Mouse (Mus musculus): ENCODE results near the gene Frmd5. TPM values are rescaled to one million over a fixed set of nuclear protein-coding genes. Genes with fewer than 3 reads are reported as not detected.

Gene Frmd5
- polyA plus RNA-seq, 1 experiment = 4.1 TPM

DNA sequence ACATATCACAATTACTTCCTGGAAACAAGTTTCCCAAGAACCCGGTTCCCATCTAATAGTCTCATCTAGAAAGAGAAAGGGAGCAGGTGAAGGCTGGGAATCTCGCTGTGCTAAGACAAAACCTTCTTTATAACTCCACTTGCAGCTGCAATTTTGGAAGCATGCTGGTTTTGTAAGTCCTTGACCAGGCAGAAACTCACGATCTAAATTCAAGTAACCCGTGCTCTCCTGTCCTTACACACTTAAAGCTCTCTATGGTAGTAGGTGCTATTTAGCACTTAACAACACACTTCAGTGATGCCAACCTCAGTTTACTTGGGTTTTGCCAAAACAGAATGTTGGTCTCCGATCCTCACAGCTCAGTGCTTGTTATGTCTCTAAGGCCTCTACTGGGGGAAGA is 99.4 kb downstream of the Frmd5 start:
- Histone ChIP-seq H3K4me3 (ENCODE audit: insufficient read depth, low read length) (no peak overlapping the region), H3K27ac (ENCODE audit: insufficient read depth, low read length) (no peak overlapping the region), H3K4me1 (ENCODE audit: control insufficient read depth, insufficient read depth, low read length) (no peaks in the 10 kb centered on the region)
- TF ChIP-seq CTCF (IDR thresholded peaks at IDR 0.05; ENCODE audit: borderline replicate concordance, insufficient read depth, low read length) = no peak
- no peak for TF ChIP-seq POLR2A (IDR thresholded peaks at IDR 0.05; ENCODE audit: low read depth, low read length)

DNA sequence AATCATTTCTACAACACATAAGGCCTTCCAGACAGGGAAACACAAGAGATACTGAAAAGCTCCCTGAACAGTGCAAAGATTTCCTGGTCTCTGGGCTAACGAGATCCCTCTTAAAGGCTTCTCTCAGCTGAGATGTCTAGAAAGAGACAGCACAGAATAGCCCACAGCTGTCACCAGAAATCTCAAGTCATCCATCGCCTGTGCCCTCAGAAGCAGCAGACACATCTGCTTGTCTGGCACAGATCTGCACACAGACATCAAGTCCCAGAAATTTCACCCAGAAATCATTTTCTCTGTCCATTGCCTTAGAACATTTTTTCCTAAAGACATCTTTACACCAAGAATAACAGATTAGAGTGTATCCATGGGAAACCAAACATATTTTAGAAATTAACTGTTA is 101.1 kb downstream of the Frmd5 start:
- TF ChIP-seq POLR2A (IDR thresholded peaks at IDR 0.05; ENCODE audit: low read depth, low read length) (no peak), CTCF (IDR thresholded peaks at IDR 0.05; ENCODE audit: borderline replicate concordance, insufficient read depth, low read length) (no peak)
- no peak overlapping the region for H3K4me3 ChIP-seq (ENCODE audit: insufficient read depth, low read length)
- H3K4me1 ChIP-seq (ENCODE audit: control insufficient read depth, insufficient read depth, low read length) = no peaks in the 10 kb centered on the region
- no peak overlapping the region for H3K27ac ChIP-seq (ENCODE audit: insufficient read depth, low read length)

DNA sequence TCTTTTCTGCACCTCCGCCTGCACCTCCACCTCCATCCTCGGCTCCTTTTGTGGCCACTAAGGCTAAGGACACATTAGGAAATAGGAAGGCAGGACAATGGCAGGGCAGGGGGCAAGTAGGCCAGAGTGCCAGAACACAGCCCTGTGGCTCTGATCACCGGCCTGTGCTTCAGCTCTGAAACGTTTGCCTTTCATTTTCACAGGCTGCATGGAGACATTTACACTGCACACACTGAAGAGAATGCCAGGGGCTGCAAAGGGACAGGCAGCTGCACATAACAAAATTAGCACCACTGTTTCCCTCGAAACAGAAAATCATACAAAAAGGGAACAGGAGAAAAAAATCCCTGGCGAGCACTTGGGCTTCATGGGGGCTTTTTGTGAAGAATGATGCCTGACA is 107.6 kb downstream of the Frmd5 start:
- Histone ChIP-seq H3K4me1 (ENCODE audit: control insufficient read depth, insufficient read depth, low read length) (no peaks in the 10 kb centered on the region), H3K4me3 (ENCODE audit: insufficient read depth, low read length) (no peak overlapping the region), H3K27ac (ENCODE audit: insufficient read depth, low read length) (no peak overlapping the region)
- TF ChIP-seq CTCF (IDR thresholded peaks at IDR 0.05; ENCODE audit: borderline replicate concordance, insufficient read depth, low read length) (no peak), POLR2A (IDR thresholded peaks at IDR 0.05; ENCODE audit: low read depth, low read length) (no peak)

DNA sequence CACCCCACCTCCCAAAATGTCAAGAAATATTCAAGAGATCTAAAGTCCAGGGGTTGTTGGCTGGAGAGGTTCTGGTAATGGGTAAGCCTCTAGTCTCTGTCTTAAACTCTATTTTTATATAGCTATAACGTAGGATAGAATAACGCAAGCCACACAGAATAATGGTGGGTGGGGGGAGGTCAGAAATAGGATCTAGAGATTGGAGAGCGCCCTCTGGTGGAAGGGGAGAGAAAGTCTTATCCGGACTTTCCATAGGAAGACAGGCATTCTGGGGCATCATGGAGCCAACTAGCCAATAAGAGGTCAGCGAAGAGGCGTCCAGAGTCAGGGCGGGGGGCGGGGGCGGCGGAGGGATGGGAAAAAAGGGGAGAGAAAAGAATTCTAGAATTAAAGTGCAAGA is 111.5 kb downstream of the Frmd5 start:
- Histone ChIP-seq H3K27ac (ENCODE audit: insufficient read depth, low read length) (no peak overlapping the region), H3K4me3 (ENCODE audit: insufficient read depth, low read length) (no peak overlapping the region), H3K4me1 (ENCODE audit: control insufficient read depth, insufficient read depth, low read length) (no peaks in the 10 kb centered on the region)
- TF ChIP-seq CTCF (IDR thresholded peaks at IDR 0.05; ENCODE audit: borderline replicate concordance, insufficient read depth, low read length) = no peak
- no peak for TF ChIP-seq POLR2A (IDR thresholded peaks at IDR 0.05; ENCODE audit: low read depth, low read length)

DNA sequence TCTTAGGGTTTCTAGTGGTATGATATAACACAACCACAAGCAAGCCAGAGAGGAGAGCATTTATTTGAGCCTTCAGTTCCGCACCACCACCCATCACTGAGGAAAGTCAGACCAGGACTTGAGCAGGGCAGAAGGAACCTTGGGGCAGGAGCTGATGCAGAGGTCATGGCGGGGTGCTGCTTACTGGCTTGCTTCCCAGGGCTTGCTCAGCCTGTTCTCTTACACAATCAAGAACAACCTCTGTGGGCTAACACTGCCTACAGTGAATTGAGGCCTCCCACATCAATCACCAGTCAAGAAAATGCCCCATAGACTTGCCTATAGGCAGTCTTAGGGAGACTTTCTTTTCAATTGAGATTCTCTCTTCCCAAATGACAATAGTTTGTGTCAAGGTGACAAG is 118.8 kb downstream of the Frmd5 start:
- H3K4me3 ChIP-seq (ENCODE audit: insufficient read depth, low read length) = no peak overlapping the region
- TF ChIP-seq POLR2A (IDR thresholded peaks at IDR 0.05; ENCODE audit: low read depth, low read length) (no peak), CTCF (IDR thresholded peaks at IDR 0.05; ENCODE audit: borderline replicate concordance, insufficient read depth, low read length) (no peak)
- H3K27ac ChIP-seq (ENCODE audit: insufficient read depth, low read length) = no peak overlapping the region
- no peaks in the 10 kb centered on the region for H3K4me1 ChIP-seq (ENCODE audit: control insufficient read depth, insufficient read depth, low read length)

DNA sequence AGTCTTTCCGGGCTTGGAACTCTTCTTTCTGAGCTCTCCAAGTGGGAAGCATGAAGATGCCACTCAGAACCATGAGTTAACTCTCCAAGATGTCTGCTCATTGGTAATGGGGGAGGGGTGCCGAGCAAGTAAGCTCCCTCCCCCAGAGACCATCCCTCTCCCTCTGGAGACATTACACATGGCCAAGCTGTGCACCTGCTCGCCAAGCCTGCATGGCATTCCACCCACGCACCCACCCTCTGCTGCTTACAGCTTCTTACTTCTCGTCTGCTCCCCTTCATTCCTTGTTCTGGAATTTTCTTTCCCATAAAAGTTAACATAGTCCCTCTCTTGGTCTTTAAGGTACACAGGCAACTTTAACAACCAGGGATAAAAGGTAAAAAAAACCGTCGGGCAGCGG is 123.3 kb downstream of the Frmd5 start:
- TF ChIP-seq CTCF (IDR thresholded peaks at IDR 0.05; ENCODE audit: borderline replicate concordance, insufficient read depth, low read length) (no peak), POLR2A (IDR thresholded peaks at IDR 0.05; ENCODE audit: low read depth, low read length) (no peak)
- Histone ChIP-seq H3K27ac (ENCODE audit: insufficient read depth, low read length) (no peak overlapping the region), H3K4me1 (ENCODE audit: control insufficient read depth, insufficient read depth, low read length) (no peaks in the 10 kb centered on the region), H3K4me3 (ENCODE audit: insufficient read depth, low read length) (no peak overlapping the region)

DNA sequence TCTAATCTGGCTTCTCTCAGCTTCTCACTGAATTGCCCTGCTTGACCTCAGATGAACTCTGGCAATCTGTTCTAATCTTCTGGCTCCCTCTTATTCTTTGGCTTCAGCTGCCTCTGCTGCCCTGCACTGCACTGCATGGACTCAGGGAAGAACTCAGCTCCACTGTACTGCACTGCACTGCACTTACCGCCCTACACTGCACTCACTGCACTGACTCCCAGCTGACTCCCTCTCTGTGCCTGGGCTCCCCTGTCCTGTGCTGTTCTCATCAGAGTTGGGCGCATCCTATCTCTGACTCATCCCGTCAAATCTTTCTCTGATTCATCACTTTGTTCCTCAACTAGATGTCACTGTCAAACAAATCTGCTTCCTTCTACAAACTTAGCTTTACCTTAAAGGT is 124.5 kb downstream of the Frmd5 start:
- Histone ChIP-seq H3K27ac (ENCODE audit: insufficient read depth, low read length) (no peak overlapping the region), H3K4me1 (ENCODE audit: control insufficient read depth, insufficient read depth, low read length) (no peaks in the 10 kb centered on the region), H3K4me3 (ENCODE audit: insufficient read depth, low read length) (no peak overlapping the region)
- TF ChIP-seq CTCF (IDR thresholded peaks at IDR 0.05; ENCODE audit: borderline replicate concordance, insufficient read depth, low read length) (no peak), POLR2A (IDR thresholded peaks at IDR 0.05; ENCODE audit: low read depth, low read length) (no peak)

DNA sequence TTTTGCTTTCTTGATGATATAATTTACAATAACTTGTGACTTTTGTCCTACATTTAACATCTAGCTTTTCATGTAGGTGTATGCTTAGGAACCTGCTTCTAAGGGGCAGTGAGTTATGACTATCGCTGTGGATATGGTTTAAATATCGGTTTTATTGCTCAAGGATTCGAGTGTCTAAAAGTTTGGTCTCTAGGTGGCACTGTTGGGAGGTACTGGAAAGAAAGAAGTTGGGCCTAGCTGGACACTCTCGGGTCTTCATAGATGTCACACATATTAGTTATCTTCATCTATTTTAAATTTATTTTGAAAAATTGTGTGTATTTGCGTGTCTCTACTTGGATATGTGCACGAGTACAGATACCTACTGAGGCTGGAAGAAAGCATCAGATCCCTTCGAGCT is 127.2 kb downstream of the Frmd5 start:
- H3K4me1 ChIP-seq (ENCODE audit: control insufficient read depth, insufficient read depth, low read length) = no peaks in the 10 kb centered on the region
- TF ChIP-seq CTCF (IDR thresholded peaks at IDR 0.05; ENCODE audit: borderline replicate concordance, insufficient read depth, low read length) (no peak), POLR2A (IDR thresholded peaks at IDR 0.05; ENCODE audit: low read depth, low read length) (no peak)
- H3K4me3 ChIP-seq (ENCODE audit: insufficient read depth, low read length) = no peak overlapping the region
- H3K27ac ChIP-seq (ENCODE audit: insufficient read depth, low read length) = no peak overlapping the region

DNA sequence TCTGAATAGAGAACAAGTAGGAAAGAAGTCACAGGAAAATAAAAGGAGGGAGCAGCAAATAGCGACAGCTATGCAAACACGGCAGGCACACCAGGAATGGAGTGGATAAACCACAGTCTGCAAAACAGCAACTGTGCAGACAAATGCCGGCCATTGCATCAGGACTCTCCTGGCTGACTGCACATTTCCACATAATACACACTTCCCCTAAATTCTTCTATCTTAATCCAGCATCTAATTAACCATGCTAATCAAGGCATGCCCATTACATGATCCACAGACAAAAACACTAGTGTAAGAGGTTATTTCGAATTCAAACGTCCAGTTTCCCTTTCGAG is 129.3 kb downstream of the Frmd5 start:
- TF ChIP-seq POLR2A (IDR thresholded peaks at IDR 0.05; ENCODE audit: low read depth, low read length) = no peak
- TF ChIP-seq CTCF (IDR thresholded peaks at IDR 0.05; ENCODE audit: borderline replicate concordance, insufficient read depth, low read length) = no peak
- H3K4me3 ChIP-seq (ENCODE audit: insufficient read depth, low read length) = no peak overlapping the region
- no peaks in the 10 kb centered on the region for H3K4me1 ChIP-seq (ENCODE audit: control insufficient read depth, insufficient read depth, low read length)
- no peak overlapping the region for H3K27ac ChIP-seq (ENCODE audit: insufficient read depth, low read length)

DNA sequence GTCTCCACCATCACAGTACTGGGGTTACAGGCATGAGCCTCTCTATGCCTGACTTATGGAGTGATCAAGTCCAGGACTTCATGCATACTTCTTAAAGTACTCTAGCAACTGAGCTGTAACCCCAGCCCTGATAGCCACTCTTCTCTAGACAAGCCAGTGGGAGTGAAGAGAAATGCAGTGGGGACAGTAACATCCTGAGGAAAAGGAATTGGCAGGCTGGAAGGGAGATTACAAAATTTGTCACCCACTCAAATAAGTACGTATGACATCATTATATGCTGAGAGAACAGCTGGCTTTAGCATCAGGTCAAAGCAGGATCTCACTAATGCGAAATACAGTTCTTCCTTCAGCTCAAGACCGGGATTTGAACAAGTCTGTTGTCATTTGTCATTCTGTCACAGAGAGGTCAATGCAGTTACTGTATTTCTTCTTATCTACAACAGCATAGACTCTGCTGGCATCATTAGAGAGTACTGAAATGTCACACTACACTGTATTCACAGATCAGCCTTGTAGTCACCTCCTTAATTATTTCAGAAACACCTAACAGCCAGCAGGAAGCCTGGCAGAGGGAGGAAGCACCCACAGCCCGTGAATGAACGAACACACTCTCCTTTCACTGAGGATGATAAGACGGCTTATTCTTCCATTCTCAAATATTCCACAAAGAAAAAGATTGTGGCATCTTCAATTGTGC is 129.8 kb downstream of the Frmd5 start:
- Histone ChIP-seq H3K4me3 (ENCODE audit: insufficient read depth, low read length) (no peak overlapping the region), H3K27ac (ENCODE audit: insufficient read depth, low read length) (no peak overlapping the region), H3K4me1 (ENCODE audit: control insufficient read depth, insufficient read depth, low read length) (no peaks in the 10 kb centered on the region)
- TF ChIP-seq POLR2A (IDR thresholded peaks at IDR 0.05; ENCODE audit: low read depth, low read length) (no peak), CTCF (IDR thresholded peaks at IDR 0.05; ENCODE audit: borderline replicate concordance, insufficient read depth, low read length) (no peak)

DNA sequence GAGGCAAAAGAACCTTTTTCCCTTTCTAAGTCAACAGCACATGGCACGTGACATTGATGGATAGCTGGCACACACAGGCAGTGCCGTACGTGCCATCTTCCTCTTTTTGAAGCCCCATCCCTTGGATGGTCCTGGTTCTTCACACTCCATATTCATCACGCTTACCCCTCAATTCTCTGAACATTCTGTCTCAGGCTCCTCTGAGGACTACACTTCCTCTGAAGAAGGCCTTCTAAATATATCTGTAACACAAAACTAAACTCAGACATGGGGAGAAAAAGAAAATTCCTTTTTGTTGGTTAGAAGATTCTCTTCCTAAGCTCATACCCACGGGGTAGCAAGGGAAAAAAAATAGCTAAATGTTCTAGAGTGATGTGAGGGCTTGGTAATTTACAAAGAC is 131.0 kb downstream of the Frmd5 start:
- Histone ChIP-seq H3K4me1 (ENCODE audit: control insufficient read depth, insufficient read depth, low read length) (no peaks in the 10 kb centered on the region), H3K27ac (ENCODE audit: insufficient read depth, low read length) (no peak overlapping the region), H3K4me3 (ENCODE audit: insufficient read depth, low read length) (no peak overlapping the region)
- TF ChIP-seq CTCF (IDR thresholded peaks at IDR 0.05; ENCODE audit: borderline replicate concordance, insufficient read depth, low read length) = no peak
- TF ChIP-seq POLR2A (IDR thresholded peaks at IDR 0.05; ENCODE audit: low read depth, low read length) = no peak
